Mouse (Mus musculus) cerebellum, adult 2 months (tissue): ENCODE measurements around the gene Dapk1. TPM values are rescaled to one million over a fixed set of nuclear protein-coding genes. Genes with fewer than 3 reads are reported as not detected.

ENCODE experiments used
- DNase-seq, 2 experiments: peaks; one replicate each; pipeline ENCODE4 v3.0.0; 2021
- H3K27ac ChIP-seq: fragments of 200-500 bp; 2 replicates; pipeline ENCODE4 v1.5.1; 2012; ENCODE audit warnings: low read length, control low read depth, inconsistent platforms; ENCODE audit not compliant: insufficient read depth
- H3K27me3 ChIP-seq: fragments of 200-500 bp; 2 replicates; pipeline ENCODE4 v1.6.1; 2012; ENCODE audit warnings: inconsistent platforms, mild to moderate bottlenecking, low read length, moderate library complexity; ENCODE audit not compliant: control insufficient read depth, insufficient read depth
- H3K4me1 ChIP-seq: fragments of 200-500 bp; 2 replicates; pipeline ENCODE4 v1.6.1; 2011; ENCODE audit warnings: low read length; ENCODE audit not compliant: control insufficient read depth, insufficient read depth
- H3K4me3 ChIP-seq: fragments of 200-500 bp; replicated peaks from 2 replicates; pipeline ENCODE3; 2011; ENCODE audit warnings: mild to moderate bottlenecking, low read depth, low read length, control low read depth; ENCODE audit not compliant: insufficient read depth
- CTCF ChIP-seq: fragments of 200-500 bp; IDR thresholded peaks from 2 replicates; pipeline ENCODE4 v1.5.1; 2011; ENCODE audit warnings: low read depth, mild to moderate bottlenecking, control low read depth, low read length, moderate library complexity, borderline replicate concordance; ENCODE audit not compliant: insufficient read depth
- POLR2A ChIP-seq: fragments of 200-500 bp; IDR thresholded peaks from 2 replicates; pipeline ENCODE4 v1.6.1; 2011; ENCODE audit warnings: low read length, control low read depth, borderline replicate concordance; ENCODE audit not compliant: insufficient read depth
- WGBS: fragments of 180-500 bp; shearing (Covaris S2); methylation state at CpG from one replicate; pipeline ENCODE4 v1.1.7; 2018; 5-methylcytosine and 5-hydroxymethylcytosine counted together
- polyA plus RNA-seq: library from polyadenylated mRNA; depleted of rRNA; stranded (reverse); fragments of >200 nt; gene quantifications from 2 replicates; pipeline ENCODE4 v1.2.3, GENCODE M21; 2012

Dapk1 gene
- polyA plus RNA-seq, 1 experiment: 12.8 TPM

DNA sequence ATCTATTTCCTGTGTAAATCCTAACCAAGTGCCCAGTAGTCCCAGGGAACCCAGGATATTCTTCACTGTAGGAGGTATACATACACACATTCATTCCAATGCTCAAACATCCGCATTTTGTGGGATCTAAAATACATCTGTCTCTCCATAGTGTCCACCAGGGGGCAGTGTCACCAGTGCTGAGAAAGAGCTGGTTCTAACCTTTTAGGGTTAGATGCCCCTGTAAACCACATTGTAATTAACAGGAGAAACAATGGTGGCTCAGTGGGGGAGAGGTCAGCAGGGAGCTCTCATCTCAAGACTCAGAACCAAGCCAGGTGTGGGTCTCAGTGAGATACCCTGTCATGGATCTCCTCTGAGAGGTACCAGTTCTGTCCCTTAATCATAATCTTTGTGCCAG lies 144.5 kb downstream of the Dapk1 start:
- 52% methylated on average over 1 of the region's 1 CpGs for WGBS
- DNase-seq: no peak
- TF ChIP-seq POLR2A: no peak
- TF ChIP-seq CTCF: peak; percentile 35; the same call in 1 of the 2 replicates

DNA sequence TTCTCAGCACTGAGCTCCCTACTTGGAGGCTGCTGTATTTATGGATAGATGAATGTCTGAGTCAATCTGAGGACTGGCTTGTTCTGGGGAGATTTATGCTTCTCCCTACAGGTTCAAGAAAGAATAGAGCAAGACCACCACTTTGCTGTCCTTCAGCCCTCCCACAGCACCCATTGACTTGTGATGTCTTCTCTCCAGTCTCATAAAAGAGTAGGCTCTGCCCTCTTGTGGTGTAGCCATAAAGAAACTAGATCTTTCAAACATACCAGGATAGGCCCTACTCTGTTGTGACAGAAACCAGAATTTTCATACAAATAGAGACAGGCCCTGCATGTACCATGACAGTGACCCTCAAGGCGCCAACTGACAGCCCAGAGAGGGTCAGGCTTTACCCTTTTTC lies 145.5 kb downstream of the Dapk1 start:
- 89% methylated on average over 1 of the region's 1 CpGs for WGBS
- no peaks in the 10 kb centered on the region for H3K4me1 ChIP-seq
- H3K27ac ChIP-seq: no peak overlapping the region
- no peak for DNase-seq
- no peak overlapping the region for H3K4me3 ChIP-seq
- H3K27me3 ChIP-seq: no peaks in the 10 kb centered on the region
- no peak for TF ChIP-seq POLR2A
- no peak for TF ChIP-seq CTCF

More for the DNA sequence above, 144.5 kb downstream of the Dapk1 start:
- Histone ChIP-seq H3K27me3 (no peaks in the 10 kb centered on the region), H3K27ac (no peak overlapping the region), H3K4me3 (no peak overlapping the region), H3K4me1 (no peaks in the 10 kb centered on the region)

DNA sequence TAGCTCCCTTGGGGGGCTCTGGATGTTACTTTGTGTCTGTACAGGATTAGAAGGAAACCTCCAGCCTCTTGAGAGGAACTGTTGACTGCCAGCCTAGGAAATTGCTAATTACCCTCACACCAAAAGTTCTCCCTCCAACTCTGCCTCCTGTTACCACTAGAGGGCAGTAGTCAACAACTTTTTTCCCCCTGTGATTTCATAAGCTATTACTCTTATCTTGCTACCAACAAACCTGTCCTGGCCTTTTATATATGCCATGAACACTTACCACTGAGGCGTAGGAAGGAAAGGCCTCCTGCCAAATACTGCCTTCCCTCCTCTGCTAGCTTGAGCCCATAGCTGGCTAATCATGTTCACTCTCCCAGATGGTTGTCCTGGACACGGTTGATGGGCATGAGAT lies 146.8 kb downstream of the Dapk1 start:
- no peak for DNase-seq
- Histone ChIP-seq H3K4me1 (no peaks in the 10 kb centered on the region), H3K27ac (no peak overlapping the region), H3K27me3 (no peaks in the 10 kb centered on the region), H3K4me3 (no peak overlapping the region)
- 78% methylated on average over 2 of the region's 2 CpGs for WGBS
- TF ChIP-seq CTCF (no peak), POLR2A (no peak)

DNA sequence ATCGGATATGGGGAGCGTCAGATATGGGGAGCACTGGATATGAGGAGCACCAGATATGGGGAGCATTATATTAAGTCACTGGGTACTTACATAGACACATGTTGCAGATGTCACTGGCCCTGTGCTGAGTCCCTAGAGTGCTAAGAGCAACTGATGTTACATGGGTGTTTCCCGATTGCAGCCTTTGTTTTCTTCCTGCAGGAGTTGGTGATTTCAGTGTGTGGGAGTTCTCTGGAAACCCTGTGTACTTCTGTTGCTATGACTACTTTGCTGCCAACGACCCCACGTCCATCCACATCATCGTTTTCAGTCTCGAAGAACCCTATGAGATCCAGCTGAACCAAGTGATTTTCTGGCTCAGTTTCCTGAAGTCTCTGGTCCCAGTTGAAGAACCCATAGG lies 149.2 kb downstream of the Dapk1 start:
- Histone ChIP-seq H3K4me3 (no peak overlapping the region), H3K27me3 (no peaks in the 10 kb centered on the region), H3K4me1 (no peaks in the 10 kb centered on the region), H3K27ac (no peak overlapping the region)
- TF ChIP-seq POLR2A (no peak), CTCF (no peak)
- DNase-seq: no peak
- 82% methylated on average over 7 of the region's 7 CpGs for WGBS

DNA sequence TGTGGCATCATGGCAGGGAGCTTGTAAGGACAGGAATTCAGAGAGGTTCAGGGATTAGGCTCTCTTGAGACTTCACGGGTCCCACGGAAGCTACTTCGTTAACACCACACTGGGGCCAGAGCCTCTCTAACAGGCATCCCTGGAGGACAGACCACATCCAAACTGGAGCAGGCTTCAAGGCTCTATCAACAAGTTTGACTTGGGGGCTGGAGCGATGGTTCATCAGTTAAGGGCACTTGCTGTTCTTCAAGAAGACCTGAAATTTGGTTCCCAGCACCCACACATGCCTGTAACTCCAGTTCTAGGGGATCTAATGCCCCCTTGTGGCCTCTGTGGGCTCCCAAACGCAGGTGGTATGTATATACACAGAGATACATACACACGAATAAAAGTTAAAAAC lies 151.5 kb downstream of the Dapk1 start:
- Histone ChIP-seq H3K27ac (no peak overlapping the region), H3K27me3 (no peaks in the 10 kb centered on the region), H3K4me1 (no peaks in the 10 kb centered on the region), H3K4me3 (no peak overlapping the region)
- 96% methylated on average over 6 of the region's 6 CpGs for WGBS
- no peak for TF ChIP-seq CTCF
- no peak for TF ChIP-seq POLR2A
- DNase-seq: no peak

DNA sequence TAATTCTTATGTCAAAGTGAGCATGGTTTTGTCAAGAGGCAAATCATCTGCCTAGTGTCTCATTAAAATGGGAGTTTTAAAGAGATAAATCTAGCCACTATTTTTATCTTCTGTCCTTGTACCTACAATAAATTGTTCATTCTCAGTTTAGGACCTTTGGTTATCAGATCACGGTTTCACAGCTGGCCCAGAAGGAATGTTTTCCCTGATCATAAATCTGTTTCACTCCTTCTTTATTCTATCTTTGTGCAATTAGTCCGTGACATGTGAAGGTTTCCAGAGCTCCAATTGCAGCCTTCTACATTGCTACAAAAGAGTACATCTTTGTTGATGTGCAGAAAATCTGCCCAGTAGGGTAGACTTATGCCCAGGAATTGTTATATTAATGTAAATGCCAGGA lies 153.5 kb downstream of the Dapk1 start:
- no peak for DNase-seq
- Histone ChIP-seq H3K4me1 (no peaks in the 10 kb centered on the region), H3K4me3 (no peak overlapping the region), H3K27ac (no peak overlapping the region), H3K27me3 (no peaks in the 10 kb centered on the region)
- TF ChIP-seq POLR2A (no peak), CTCF (no peak)
- 92% methylated on average over 2 of the region's 2 CpGs for WGBS

DNA sequence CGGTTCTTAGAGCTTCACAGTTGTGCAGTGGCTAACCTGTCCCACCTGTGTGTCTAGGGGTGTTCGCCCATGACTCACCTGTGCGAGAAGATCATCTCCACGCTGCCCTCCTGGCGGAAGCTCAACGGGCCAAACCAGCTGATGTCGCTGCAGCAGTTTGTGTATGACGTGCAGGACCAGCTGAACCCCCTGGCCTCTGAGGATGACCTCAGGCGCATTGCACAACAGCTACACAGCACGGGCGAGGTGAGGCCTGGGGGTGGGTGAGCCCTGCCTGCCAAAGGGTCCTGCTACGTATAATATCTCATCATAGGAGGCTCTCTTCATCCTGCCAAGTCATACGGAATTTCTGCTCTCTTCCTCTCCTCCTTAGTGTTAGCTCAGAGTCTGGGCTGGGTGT lies 155.5 kb downstream of the Dapk1 start:
- WGBS: 86% methylated on average over 13 of the region's 13 CpGs
- no peak for DNase-seq
- H3K4me3 ChIP-seq: no peak overlapping the region
- TF ChIP-seq CTCF: no peak
- no peak for TF ChIP-seq POLR2A
- no peaks in the 10 kb centered on the region for H3K27me3 ChIP-seq
- H3K27ac ChIP-seq: no peak overlapping the region
- no peaks in the 10 kb centered on the region for H3K4me1 ChIP-seq

DNA sequence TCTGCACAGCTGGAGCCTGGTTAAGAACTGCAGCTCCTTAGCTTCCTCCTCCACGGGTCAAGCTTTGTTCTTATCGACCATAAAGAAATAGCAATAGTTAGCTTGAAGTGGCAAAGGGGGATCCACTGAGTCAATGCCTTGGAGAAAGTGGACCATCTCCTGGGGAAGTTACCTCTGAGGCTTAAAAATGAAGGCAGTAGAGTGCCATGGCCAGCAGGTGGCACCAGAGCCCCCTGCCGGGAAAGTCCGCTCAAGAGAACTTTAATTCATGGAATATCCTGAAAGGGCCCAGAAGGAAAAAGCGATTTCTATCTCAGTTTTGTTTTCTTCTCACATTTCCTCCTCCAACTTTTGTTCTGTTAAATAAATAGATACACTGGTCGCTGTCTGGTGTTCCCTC lies 157.4 kb downstream of the Dapk1 start:
- Histone ChIP-seq H3K27ac (no peak overlapping the region), H3K4me3 (no peak overlapping the region), H3K27me3 (no peaks in the 10 kb centered on the region), H3K4me1 (no peaks in the 10 kb centered on the region)
- peak; percentile 44; the same call in 1 of the 2 replicates for TF ChIP-seq CTCF
- no peak for TF ChIP-seq POLR2A
- no peak for DNase-seq
- WGBS: 43% methylated on average over 6 of the region's 6 CpGs
